8 mouse cellular contexts compared by ENCODE assay signal in the genomic region with DNA sequence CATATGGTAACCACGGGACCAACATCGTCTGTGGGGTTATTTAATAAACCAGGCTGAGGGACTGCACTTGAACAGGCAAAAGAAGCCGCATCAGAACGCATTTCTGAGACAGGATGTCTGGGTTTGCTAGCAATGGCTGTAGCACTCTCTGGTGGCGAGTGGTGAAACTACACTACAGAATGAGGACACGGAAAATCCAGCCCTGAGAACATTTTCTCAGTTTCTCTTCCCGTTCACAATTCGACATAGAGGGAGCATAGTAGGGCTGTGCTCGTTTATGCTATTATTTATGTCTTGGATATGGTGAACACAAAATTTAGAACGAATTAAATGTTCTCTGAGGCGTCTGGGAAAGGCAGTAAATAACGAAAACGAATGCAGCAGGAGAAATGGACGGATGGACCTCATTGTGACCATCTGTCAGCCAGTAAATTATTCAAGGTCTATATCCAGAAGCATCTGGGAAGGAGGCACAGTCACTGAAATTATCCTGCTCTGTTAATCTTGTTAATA. TPM values are rescaled to one million over a fixed set of nuclear protein-coding genes. Genes with fewer than 3 reads are reported as not detected.
DNase-seq lines count a peak whose midpoint lies in the region; ATAC-seq and TF ChIP-seq lines count a peak whose summit lies in the region.

No protein-coding gene starts in this region.

- no peaks in the 10 kb centered on the region; the same call in 1 of the 2 replicates for H3K79me2 ChIP-seq in CH12.LX (replicated peaks; ENCODE audit: control insufficient read depth, extremely low read depth, insufficient read depth, poor library complexity, severe bottlenecking)

- peak; percentile 93 for TF ChIP-seq CTCF in CH12.LX (conservative IDR thresholded peaks at IDR 0.05 in 1 of 2, IDR thresholded peaks at IDR 0.05 in 1 of 2; ENCODE audit: low read depth in 2 of 2, low read length in 2 of 2)
- TF ChIP-seq CTCF in bone marrow, adult 2 months (IDR thresholded peaks at IDR 0.05; ENCODE audit: control insufficient read depth, insufficient read depth, low read length): peak; percentile 61
- TF ChIP-seq CTCF in midbrain, postnatal 0 days (IDR thresholded peaks at IDR 0.05): peak; percentile 97

- H3K36me3 ChIP-seq in CH12.LX (replicated peaks in 1 of 2; ENCODE audit: control insufficient read depth in 1 of 2, insufficient read depth in 1 of 2, low read length in 1 of 2): no peaks in the 10 kb centered on the region
- H3K36me3 ChIP-seq in embryonic facial prominence, embryonic 15.5 days: no peaks in the 10 kb centered on the region; the same call in 1 of the 2 replicates
- H3K36me3 ChIP-seq in heart, embryonic 12.5 days: no peaks in the 10 kb centered on the region
- no peaks in the 10 kb centered on the region for H3K36me3 ChIP-seq in kidney, embryonic 16.5 days (ENCODE audit: insufficient read depth, low read length)
- no peaks in the 10 kb centered on the region for H3K36me3 ChIP-seq in midbrain, postnatal 0 days (ENCODE audit: insufficient read depth, low read length)
- H3K36me3 ChIP-seq in stomach, embryonic 16.5 days (ENCODE audit: control insufficient read depth, insufficient read depth, low read length): no peaks in the 10 kb centered on the region

- dilution Hi-C loops in CH12.LX (cut with MboI; ENCODE audit: extremely low pct_ligation_motif_present, extremely low pct_unique_long_range_greater_than_20kb, low sequenced_read_pairs): no loop called here

- peak; percentile 84 for DNase-seq in CH12.LX (ENCODE audit: extremely low read depth)
- peak; percentile 54 for DNase-seq in liver
- peak; percentile 93 for DNase-seq in midbrain, postnatal 0 days (ENCODE audit: low spot score)

- TF ChIP-seq RAD21 in CH12.LX (IDR thresholded peaks at IDR 0.05; ENCODE audit: low read depth, low read length): peak; percentile 93

- H3K4me3 ChIP-seq in CH12.LX (replicated peaks in 1 of 3; ENCODE audit: low read depth in 2 of 3, low read length in 2 of 3, poor library complexity in 1 of 3): peak overlapping the region; percentile 49 to 63 (median 61)
- peak overlapping the region; percentile 24 for H3K4me3 ChIP-seq in bone marrow, adult 2 months (replicated peaks; ENCODE audit: control insufficient read depth, low read depth, low read length)
- peak overlapping the region; percentile 16 for H3K4me3 ChIP-seq in embryonic facial prominence, embryonic 15.5 days (replicated peaks)
- H3K4me3 ChIP-seq in heart, embryonic 12.5 days: peak overlapping the region; percentile 29
- H3K4me3 ChIP-seq in kidney, embryonic 16.5 days (ENCODE audit: low read length): peak overlapping the region; percentile 32
- H3K4me3 ChIP-seq in midbrain, postnatal 0 days (ENCODE audit: low read depth, low read length): no peak overlapping the region; the same call in 1 of the 2 replicates
- H3K4me3 ChIP-seq in stomach, embryonic 16.5 days (replicated peaks; ENCODE audit: low read length): peak overlapping the region; percentile 26

- H3K9ac ChIP-seq in CH12.LX (ENCODE audit: insufficient read depth, low read depth): peak overlapping the region; percentile 74
- H3K9ac ChIP-seq in embryonic facial prominence, embryonic 15.5 days: no peak overlapping the region
- H3K9ac ChIP-seq in heart, embryonic 12.5 days: no peak overlapping the region
- no peak overlapping the region for H3K9ac ChIP-seq in kidney, embryonic 16.5 days (replicated peaks; ENCODE audit: low read length)
- 0 out of 2 replicates have a peak overlapping the region, but pooled peaks have one; percentile 0 for H3K9ac ChIP-seq in midbrain, postnatal 0 days (replicated peaks; ENCODE audit: low read length, poor library complexity, severe bottlenecking)
- H3K9ac ChIP-seq in stomach, embryonic 16.5 days (ENCODE audit: low read length): no peak overlapping the region

- H3K27me3 ChIP-seq in CH12.LX (replicated peaks): no peaks in the 10 kb centered on the region
- no peaks in the 10 kb centered on the region for H3K27me3 ChIP-seq in embryonic facial prominence, embryonic 15.5 days
- no peaks in the 10 kb centered on the region for H3K27me3 ChIP-seq in heart, embryonic 12.5 days (replicated peaks)
- no peaks in the 10 kb centered on the region for H3K27me3 ChIP-seq in kidney, embryonic 16.5 days (ENCODE audit: insufficient read depth, low read length)
- H3K27me3 ChIP-seq in midbrain, postnatal 0 days (ENCODE audit: insufficient read depth, low read length): no peaks in the 10 kb centered on the region
- H3K27me3 ChIP-seq in stomach, embryonic 16.5 days (ENCODE audit: control insufficient read depth, insufficient read depth, low read length): no peaks in the 10 kb centered on the region

- no peaks in the 10 kb centered on the region; a peak in 2 of 4 replicates for H3K4me1 ChIP-seq in CH12.LX (ENCODE audit: control insufficient read depth in 1 of 2, insufficient read depth in 2 of 2)
- no peaks in the 10 kb centered on the region for H3K4me1 ChIP-seq in bone marrow, adult 2 months (ENCODE audit: control insufficient read depth, insufficient read depth, low read length)
- no peaks in the 10 kb centered on the region for H3K4me1 ChIP-seq in embryonic facial prominence, embryonic 15.5 days
- H3K4me1 ChIP-seq in heart, embryonic 12.5 days (replicated peaks): no peaks in the 10 kb centered on the region
- no peaks in the 10 kb centered on the region for H3K4me1 ChIP-seq in kidney, embryonic 16.5 days (ENCODE audit: insufficient read depth, low read length)
- no peaks in the 10 kb centered on the region for H3K4me1 ChIP-seq in midbrain, postnatal 0 days (ENCODE audit: insufficient read depth, low read length)
- no peaks in the 10 kb centered on the region for H3K4me1 ChIP-seq in stomach, embryonic 16.5 days (ENCODE audit: control insufficient read depth, insufficient read depth, low read length)

- peak; percentile 54; the same call in 1 of the 2 replicates for TF ChIP-seq EP300 in CH12.LX (IDR thresholded peaks at IDR 0.05; ENCODE audit: low read length)

- in situ Hi-C loops in CH12.LX (cut with MboI; ENCODE audit: low pct_ligation_motif_present, low pct_unique_long_range_greater_than_20kb, low sequenced_read_pairs): loop anchor here (25.0 kb wide), 1 partner anchor 1371 kb away; no protein-coding TSS in a partner anchor

- TF ChIP-seq POLR2A in CH12.LX (IDR thresholded peaks at IDR 0.05; ENCODE audit: low read depth, low read length): no peak
- no peak for TF ChIP-seq POLR2A in bone marrow, adult 2 months (IDR thresholded peaks at IDR 0.05; ENCODE audit: borderline replicate concordance, control insufficient read depth, low read depth, low read length)

- peak overlapping the region; percentile 91 for H3K4me2 ChIP-seq in CH12.LX (ENCODE audit: insufficient read depth, low read depth, poor library complexity, severe bottlenecking)
- peak overlapping the region; percentile 25; the same call in 1 of the 2 replicates for H3K4me2 ChIP-seq in embryonic facial prominence, embryonic 15.5 days (replicated peaks)
- H3K4me2 ChIP-seq in heart, embryonic 12.5 days: peak overlapping the region; percentile 47
- peak overlapping the region; percentile 40 for H3K4me2 ChIP-seq in kidney, embryonic 16.5 days (replicated peaks; ENCODE audit: low read depth, low read length)
- H3K4me2 ChIP-seq in midbrain, postnatal 0 days (ENCODE audit: low read depth, low read length, poor library complexity, severe bottlenecking): peak overlapping the region; percentile 29
- peak overlapping the region; percentile 43 for H3K4me2 ChIP-seq in stomach, embryonic 16.5 days (ENCODE audit: low read depth, low read length)

- H3K27ac ChIP-seq in CH12.LX (ENCODE audit: insufficient read depth, low read depth): no peak overlapping the region
- H3K27ac ChIP-seq in bone marrow, adult 2 months (ENCODE audit: control insufficient read depth, insufficient read depth, low read depth, low read length, poor library complexity): no peak overlapping the region
- H3K27ac ChIP-seq in embryonic facial prominence, embryonic 15.5 days (replicated peaks): no peak overlapping the region
- no peak overlapping the region for H3K27ac ChIP-seq in heart, embryonic 12.5 days (ENCODE audit: poor library complexity, severe bottlenecking)
- no peak overlapping the region for H3K27ac ChIP-seq in kidney, embryonic 16.5 days (ENCODE audit: low read length)
- no peak overlapping the region for H3K27ac ChIP-seq in midbrain, postnatal 0 days (ENCODE audit: low read depth, low read length)
- H3K27ac ChIP-seq in stomach, embryonic 16.5 days (ENCODE audit: low read length): no peak overlapping the region

- no peaks in the 10 kb centered on the region for H3K9me3 ChIP-seq in CH12.LX (replicated peaks; ENCODE audit: low read length)
- H3K9me3 ChIP-seq in embryonic facial prominence, embryonic 15.5 days (replicated peaks): no peaks in the 10 kb centered on the region
- H3K9me3 ChIP-seq in heart, embryonic 12.5 days (replicated peaks): no peaks in the 10 kb centered on the region
- no peaks in the 10 kb centered on the region for H3K9me3 ChIP-seq in kidney, embryonic 16.5 days (ENCODE audit: low read length)
- no peaks in the 10 kb centered on the region for H3K9me3 ChIP-seq in midbrain, postnatal 0 days (ENCODE audit: low read length)
- no peaks in the 10 kb centered on the region for H3K9me3 ChIP-seq in stomach, embryonic 16.5 days (replicated peaks; ENCODE audit: control insufficient read depth, low read length)

- no peak for ATAC-seq in embryonic facial prominence, embryonic 15.5 days (ENCODE audit: insufficient number of reproducible peaks, low FRiP score, low TSS enrichment, low read depth)
- no peak for ATAC-seq in heart, embryonic 12.5 days (ENCODE audit: insufficient number of reproducible peaks, low FRiP score)
- ATAC-seq in kidney, embryonic 16.5 days (ENCODE audit: low FRiP score, low TSS enrichment): 0 out of 2 replicates have a peak, but pooled peaks have one; percentile 63
- peak; percentile 57 for ATAC-seq in midbrain, postnatal 0 days (ENCODE audit: low FRiP score)
- ATAC-seq in stomach, embryonic 16.5 days (ENCODE audit: insufficient read depth, low FRiP score): no peak

- 4% methylated on average over 14 of the region's 14 CpGs for WGBS in bone marrow, adult 2 months
- WGBS in embryonic facial prominence, embryonic 15.5 days: 13% methylated on average over 14 of the region's 14 CpGs
- WGBS in heart, embryonic 12.5 days: 21% methylated on average over 14 of the region's 14 CpGs
- WGBS in kidney, embryonic 16.5 days: 17% methylated on average over 14 of the region's 14 CpGs
- 5% methylated on average over 14 of the region's 14 CpGs for WGBS in midbrain, postnatal 0 days
- WGBS in stomach, embryonic 16.5 days: 16% methylated on average over 14 of the region's 14 CpGs

RNA-seq across cellular contexts. Expression of a gene that starts 48.8 kb away (rescaled TPM):
- total RNA-seq in CH12.LX (2012; rRNA removed): not detected in 2 replicates
- total RNA-seq in CH12.LX (2014; rRNA removed): not detected in 2 replicates
- polyA plus RNA-seq in CH12.LX (2012; ENCODE audit: insufficient read length, low read depth): not detected in 2 replicates
- polyA plus RNA-seq in bone marrow, adult 2 months (2011; ENCODE audit: insufficient read depth, insufficient read length, low replicate concordance, missing spikeins): not detected in 2 replicates
- 0.27 and 0.68 TPM in 2 replicates for polyA plus RNA-seq in embryonic facial prominence, embryonic 15.5 days (2015; fragmentation: Nextera tagmentation; extraction: Ambion mirVana)
- 0.10 TPM in 1 of 2 replicates, not detected in the other for polyA plus RNA-seq in heart, embryonic 12.5 days (2016; fragmentation: Nextera tagmentation; extraction: Ambion mirVana)
- polyA plus RNA-seq in kidney, embryonic 16.5 days (2015; fragmentation: Nextera tagmentation; extraction: Ambion mirVana): not detected in 2 replicates
- total RNA-seq in midbrain, postnatal 0 days (2014; rRNA removed): not detected in 2 replicates
- not detected in 2 replicates for polyA plus RNA-seq in midbrain, postnatal 0 days (2015; fragmentation: Nextera tagmentation; extraction: Ambion mirVana)
- 0.12 and 0.25 TPM in 2 replicates for polyA plus RNA-seq in stomach, embryonic 16.5 days (2015; fragmentation: Nextera tagmentation; extraction: Ambion mirVana)

Comparison
In these comparisons a context has a peak if more than half of its experiments do, and no peak if none do; other contexts are left out.
1. H3K4me2 ChIP-seq: peak in every context shown above with its lines; median percentile 91 in CH12.LX; 47 in heart, embryonic 12.5 days; 43 in stomach, embryonic 16.5 days; 40 in kidney, embryonic 16.5 days; 29 in midbrain, postnatal 0 days; 25 in embryonic facial prominence, embryonic 15.5 days.
2. H3K9ac ChIP-seq: peak in CH12.LX (single experiment) and midbrain, postnatal 0 days (single experiment); none in embryonic facial prominence, embryonic 15.5 days (single experiment), heart, embryonic 12.5 days (single experiment), kidney, embryonic 16.5 days (single experiment) and stomach, embryonic 16.5 days (single experiment).
3. ATAC-seq: peak in kidney, embryonic 16.5 days (single experiment) and midbrain, postnatal 0 days (single experiment); none in embryonic facial prominence, embryonic 15.5 days (single experiment), heart, embryonic 12.5 days (single experiment) and stomach, embryonic 16.5 days (single experiment).
4. Peak in every context shown above with its lines, with median percentiles within 50 percentile points of each other: DNase-seq and CTCF ChIP-seq.